Mouse (Mus musculus): Measurements from ENCODE around the gene Xrcc5. TPM values are rescaled to one million over a fixed set of nuclear protein-coding genes. Genes with fewer than 3 reads are reported as not detected.

Gene Xrcc5
- 18.2 and 20.0 TPM in 2 replicates for polyA plus RNA-seq (2015; fragmentation: Nextera tagmentation; extraction: Ambion mirVana)

GRCm38 (mm10) chr1:72307317-72307798 is at the start of gene Xrcc5:
Gene Xrcc5 (plus strand): TSS chr1:72307421.

DNA sequence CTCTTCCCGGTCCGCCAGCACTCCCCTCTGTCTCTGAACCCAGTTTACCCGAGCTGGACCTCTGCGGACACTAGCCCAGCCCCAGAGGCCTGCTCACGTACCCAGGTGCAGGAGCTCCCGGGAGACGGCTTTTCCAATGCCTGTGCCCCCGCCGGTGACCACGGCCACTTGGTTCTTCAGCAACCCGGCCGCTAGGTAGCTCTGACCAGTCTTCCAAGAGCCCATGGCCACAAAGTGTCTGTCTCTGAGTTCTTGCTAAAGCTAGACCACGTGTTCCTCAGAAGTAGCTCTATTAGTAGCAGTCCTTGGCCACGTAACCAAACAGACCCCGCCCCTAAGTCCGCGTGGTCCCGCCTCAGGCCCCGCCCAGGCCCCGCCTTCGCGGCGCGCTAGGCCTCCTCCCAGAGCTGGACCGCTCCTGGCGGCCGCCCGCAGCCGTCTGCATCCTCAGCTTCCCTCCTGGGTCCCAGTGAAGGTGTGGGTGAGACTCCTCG is 23.2 kb upstream of the Xrcc5 start, which contains the start of the genes Pecr and Tmem169:
Gene Pecr, minus strand, starts transcription at position 323 of the 494 bp plus-strand sequence.
Gene Tmem169, plus strand, starts transcription at position 378 of the 494 bp plus-strand sequence.

Other genes starting within 250 kb of the Xrcc5 start
- 4.9 and 6.5 TPM in 2 replicates for gene Mreg, start 95.1 kb upstream of the Xrcc5 start, polyA plus RNA-seq (2015; fragmentation: Nextera tagmentation; extraction: Ambion mirVana)
- gene Pecr, start 23.1 kb upstream of the Xrcc5 start, polyA plus RNA-seq (2015; fragmentation: Nextera tagmentation; extraction: Ambion mirVana), result 18.4 and 18.6 TPM in 2 replicates
- 0.12 and 0.21 TPM in 2 replicates for gene Tmem169, start 23.1 kb upstream of the Xrcc5 start, polyA plus RNA-seq (2015; fragmentation: Nextera tagmentation; extraction: Ambion mirVana)
- not detected in 2 replicates for gene March4, start 229.5 kb downstream of the Xrcc5 start, polyA plus RNA-seq (2015; fragmentation: Nextera tagmentation; extraction: Ambion mirVana)